Mouse (Mus musculus): ENCODE data around the gene Baz2b. TPM values are rescaled to one million over a fixed set of nuclear protein-coding genes. Genes with fewer than 3 reads are reported as not detected.
A peak's percentile ranks its signal among the peaks of the same experiment; 100 is the strongest.

The Baz2b gene
- total RNA-seq, 2 experiments from 2014 or later, result 74.9 to 76.0 TPM

DNA sequence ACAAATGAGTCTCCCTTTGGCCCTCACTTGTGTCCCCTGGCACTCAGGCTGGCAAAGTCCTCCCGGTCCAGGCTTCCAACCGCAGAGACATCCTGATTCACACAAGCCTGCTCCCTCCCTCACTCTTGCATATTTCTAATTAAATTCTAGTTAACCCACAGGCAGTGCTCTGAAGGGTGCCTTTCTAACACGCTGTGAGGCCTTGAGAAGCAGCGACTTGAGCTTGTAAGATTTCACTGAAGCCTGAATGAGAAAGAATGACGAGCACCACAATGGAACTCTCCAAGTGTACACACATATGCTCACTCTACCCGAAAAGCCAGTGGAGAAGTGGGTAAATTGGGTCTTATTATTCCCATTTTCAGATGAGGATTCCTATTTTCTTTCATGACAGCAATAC, 183.1 kb downstream of the Baz2b start:
- no peak for ATAC-seq (replicated peaks; ENCODE audit: poor library complexity, severe bottlenecking)

DNA sequence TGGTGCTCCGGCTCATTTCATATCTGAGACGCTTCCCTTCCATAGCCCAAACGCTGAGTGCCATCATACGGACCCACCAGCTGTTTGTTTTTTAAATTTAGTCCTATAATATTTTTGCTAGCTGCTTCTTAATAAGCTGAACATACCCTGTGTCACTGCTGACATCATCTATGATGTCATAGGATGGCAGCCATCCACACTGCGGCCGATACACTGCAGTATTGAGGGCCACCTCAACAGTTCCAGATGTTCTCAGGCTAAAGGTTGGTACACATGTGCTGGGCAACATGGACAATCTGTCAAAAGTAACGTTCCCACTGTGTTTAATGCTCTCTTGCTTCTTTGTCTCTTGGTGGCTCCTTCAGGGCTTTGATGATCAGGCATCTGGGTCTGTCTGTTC, 185.9 kb downstream of the Baz2b start:
- ATAC-seq (replicated peaks; ENCODE audit: poor library complexity, severe bottlenecking), result no peak

DNA sequence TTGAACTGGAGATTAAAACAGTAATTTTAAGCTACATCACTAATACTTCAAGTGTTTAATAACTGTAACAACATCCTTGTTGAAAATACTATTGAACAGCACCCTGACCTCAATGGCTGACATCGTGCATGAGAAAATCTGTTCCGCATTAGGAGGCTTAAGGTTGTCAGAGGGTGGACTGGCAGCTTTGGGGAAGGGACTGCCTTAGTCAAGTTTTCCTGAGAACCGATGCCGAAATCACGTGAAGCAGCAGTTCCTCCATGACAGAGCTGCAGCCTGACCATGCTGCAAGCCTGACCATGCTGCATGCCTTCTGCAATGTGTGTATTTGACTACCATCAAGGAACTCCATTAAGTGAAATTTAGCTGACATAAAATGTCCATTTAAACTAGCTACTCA, 188.1 kb downstream of the Baz2b start:
- no peak for ATAC-seq (replicated peaks; ENCODE audit: poor library complexity, severe bottlenecking)

DNA sequence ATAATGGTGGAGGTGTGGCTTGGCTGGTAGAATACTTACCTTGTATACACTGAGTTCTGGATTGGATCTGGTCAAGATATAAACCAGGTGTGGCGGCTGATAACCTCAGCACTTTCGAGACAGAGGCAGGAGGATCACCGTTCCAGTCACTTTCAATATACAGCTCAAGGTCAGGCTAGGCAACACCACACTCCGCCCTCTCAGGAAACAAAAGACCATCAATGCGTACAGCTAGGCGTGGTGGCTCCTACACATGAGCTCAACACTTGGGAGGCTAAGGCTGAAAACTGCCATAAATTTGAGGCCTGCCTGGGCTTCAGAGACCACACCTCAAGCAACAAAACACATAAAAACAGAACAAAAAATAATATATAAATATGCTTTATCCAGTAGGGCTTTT, 188.5 kb downstream of the Baz2b start:
- ATAC-seq (replicated peaks; ENCODE audit: poor library complexity, severe bottlenecking), result no peak

DNA sequence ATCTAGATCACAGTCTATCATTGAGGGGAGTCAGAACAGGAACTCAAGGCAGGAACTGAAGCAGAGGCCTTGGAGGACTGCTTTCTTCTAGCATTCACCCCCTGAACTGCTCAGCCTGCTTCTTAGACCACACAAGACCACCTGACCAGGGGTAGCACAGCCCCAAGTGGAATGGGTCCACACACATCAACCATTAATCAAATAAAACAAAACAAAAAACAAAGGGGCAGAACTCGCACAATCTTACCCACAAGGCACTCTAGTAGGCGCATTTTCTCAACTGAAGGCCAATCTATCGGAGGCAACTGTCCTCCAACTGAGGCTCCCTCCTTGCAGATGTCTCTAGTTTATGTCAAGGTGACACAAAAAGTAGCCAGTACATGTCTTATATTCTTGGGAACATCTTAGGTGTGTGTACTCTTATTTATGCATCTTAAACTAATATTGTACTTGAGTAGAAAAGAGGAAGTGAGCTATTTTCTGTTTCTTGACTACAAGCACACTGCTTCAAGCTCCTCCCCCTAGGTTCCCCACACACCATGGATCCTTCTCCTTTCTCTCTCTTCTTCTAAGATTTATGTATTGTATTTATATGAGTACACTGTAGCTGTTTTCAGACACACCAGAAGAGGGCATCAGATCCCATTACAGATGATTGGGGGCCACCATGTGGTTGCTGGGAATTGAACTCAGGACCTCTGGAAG, 189.9 kb downstream of the Baz2b start:
- peak; percentile 60 for ATAC-seq (replicated peaks; ENCODE audit: poor library complexity, severe bottlenecking)

DNA sequence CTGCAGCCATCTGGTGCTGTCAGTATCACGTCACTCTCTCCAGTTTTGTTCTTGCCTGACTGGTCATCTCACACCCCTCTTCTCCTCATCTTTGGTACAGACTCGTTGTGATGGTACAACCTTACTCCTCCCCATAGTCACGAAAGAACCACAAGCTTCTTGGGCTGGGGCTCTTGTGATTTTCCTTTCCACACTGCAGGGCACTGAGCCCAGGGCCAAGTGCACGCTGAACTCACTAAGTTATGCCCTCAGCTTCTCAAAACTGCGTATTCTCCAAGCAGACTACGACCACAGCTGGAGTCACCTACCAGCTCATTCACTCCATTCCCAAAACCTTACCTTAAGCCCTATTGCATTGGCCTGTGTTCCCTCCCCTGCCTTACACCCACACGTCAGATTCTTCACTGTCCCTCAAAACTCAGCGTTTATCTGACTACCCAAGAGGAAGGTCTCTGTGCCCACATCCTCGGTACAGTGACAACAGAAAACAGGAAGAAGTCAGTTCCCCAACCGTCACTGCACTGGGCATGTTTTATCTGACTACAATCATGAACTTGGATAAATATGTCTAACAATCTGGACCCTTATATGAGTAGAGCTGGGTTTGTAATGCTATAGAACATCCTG, 190.7 kb downstream of the Baz2b start:
- peak; percentile 94 for ATAC-seq (replicated peaks; ENCODE audit: poor library complexity, severe bottlenecking)

DNA sequence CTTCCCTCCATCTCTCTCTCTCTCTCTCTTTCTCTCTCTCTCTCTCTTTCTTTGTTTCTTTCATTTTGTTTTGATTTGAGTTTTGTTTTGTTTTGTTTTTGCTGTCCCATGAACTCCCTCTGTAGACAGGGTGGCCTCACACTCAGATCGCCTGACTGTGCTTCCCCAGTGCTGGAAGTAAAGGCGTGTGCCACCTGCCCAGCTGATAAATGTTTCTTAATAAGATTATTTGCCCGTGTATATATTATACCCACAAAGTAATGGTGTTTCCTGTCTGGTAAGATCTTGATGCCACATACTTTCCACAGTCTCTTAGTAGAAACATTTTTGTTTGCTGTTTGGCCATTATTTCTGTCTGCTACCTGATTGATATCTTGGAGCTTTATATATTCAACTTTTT, 198.1 kb downstream of the Baz2b start:
- ATAC-seq (replicated peaks; ENCODE audit: poor library complexity, severe bottlenecking), result no peak

DNA sequence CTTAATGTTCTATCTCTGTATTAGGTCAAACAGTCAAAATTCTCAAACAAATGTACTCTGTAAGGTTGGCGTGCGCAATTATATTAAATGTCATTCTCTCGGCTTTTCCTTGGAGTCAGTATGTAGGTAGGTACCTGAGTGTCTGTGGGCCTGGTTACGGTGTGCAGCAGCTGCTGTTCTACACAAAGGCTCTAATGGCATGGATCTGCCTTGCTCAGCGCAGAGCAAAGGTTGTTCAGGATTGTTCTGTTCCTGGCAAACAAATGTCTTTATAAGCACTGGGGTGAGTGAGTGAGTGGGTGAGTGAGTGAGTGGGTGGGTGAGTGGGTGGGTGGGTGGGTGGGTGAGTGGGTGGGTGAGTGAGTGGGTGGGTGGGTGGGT, 206.0 kb downstream of the Baz2b start:
- no peak for ATAC-seq (replicated peaks; ENCODE audit: poor library complexity, severe bottlenecking)

DNA sequence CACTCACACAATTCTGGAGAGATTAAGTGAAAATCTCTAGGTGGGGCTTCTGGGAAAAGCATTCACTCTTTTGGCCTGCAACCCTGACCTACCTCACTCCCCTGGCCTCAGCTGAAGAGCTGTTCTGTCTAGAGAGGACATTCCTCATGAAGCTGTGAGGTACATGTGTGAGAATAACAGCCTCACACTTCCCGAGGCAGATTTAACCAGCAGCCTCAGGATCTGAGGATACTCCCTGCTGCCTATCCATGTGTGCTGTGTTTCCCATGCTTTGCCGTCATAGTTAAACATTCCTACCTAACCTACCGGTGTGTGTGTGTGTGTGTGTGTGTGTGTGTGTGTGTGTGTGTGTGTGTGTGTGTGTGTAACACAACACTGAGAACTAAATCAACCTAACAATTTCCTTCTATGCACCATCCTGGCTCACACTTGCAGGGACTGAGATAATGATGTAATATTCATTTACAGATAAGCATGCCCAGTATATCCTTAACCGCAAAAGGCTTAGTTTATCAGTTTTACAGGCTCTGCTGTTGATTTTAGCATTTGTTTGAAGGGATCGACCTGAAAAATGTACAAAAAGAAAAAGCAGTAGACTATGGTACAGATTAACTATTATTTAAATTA, 206.5 kb downstream of the Baz2b start:
- ATAC-seq (replicated peaks; ENCODE audit: poor library complexity, severe bottlenecking), result no peak

DNA sequence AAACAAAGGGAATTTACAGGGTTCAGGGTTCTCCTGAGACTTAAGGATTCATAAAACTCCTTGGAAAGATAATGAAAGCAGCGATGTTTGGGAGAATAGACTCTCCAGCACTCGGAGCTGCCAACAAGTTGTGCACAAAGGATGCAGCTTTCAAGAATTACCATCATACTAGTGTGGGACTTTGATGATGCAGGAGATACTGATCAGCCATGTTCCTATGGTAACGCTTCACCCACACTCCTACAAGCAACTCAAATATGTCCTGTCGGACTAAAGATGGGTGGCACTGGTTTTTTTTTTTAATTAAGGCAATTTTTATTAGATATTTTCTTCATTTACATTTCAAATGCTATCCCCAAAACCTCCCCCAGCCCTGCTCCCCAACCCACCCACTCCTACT, 209.4 kb downstream of the Baz2b start:
- no peak for ATAC-seq (replicated peaks; ENCODE audit: poor library complexity, severe bottlenecking)

DNA sequence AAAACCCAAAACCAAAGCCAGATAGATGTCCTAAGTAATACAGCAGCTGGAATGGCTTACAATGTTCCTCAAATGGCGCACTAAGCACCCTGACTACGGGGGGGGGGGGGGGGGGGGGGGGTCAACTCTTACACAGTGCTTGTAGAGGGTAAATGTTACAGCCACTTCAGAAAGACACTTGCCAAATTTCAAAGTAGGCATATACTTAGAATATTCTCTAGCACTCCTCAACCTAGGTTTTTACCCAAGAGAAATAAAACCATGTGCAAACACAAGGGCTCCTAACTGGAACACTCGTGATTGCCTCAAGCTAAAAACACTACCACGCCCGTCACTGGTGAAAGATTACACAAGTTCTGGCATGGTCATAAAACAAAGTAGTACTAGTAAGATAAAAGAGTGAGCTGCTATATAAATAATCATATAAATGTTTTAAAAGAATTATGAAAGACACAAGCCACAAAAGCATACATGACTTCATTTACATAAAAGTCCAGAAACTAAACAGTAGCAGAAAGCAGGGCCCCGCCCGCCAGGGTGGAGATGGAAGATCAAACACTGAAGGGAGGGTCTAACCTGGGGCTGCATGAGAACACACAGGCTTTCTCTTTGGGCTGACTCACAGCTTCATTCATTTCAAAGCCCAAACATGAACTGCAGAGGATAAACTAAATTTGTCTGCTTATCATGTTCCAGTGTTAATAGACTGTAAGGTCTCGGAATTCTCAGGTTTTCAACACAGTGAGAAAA, 212.0 kb downstream of the Baz2b start:
- ATAC-seq (replicated peaks; ENCODE audit: poor library complexity, severe bottlenecking), result no peak

DNA sequence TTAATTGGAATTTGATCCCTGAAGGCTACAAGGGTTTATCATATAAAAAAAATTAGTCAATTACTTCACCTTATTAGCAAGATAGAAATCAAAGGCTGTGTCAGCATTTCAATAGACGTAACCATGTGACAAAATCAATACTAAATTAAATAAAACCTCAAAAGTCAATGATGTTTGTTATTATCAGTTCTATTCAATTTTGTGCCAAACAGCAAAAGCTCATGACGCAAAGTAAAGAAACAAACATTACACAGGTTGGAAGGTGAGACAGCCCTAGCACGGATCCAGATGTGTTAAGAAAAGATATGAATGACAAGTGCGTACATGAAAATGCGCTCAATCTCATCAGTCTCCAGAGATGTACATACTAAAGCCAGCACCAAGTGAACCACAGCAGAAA, 212.7 kb downstream of the Baz2b start:
- ATAC-seq (replicated peaks; ENCODE audit: poor library complexity, severe bottlenecking), result no peak

DNA sequence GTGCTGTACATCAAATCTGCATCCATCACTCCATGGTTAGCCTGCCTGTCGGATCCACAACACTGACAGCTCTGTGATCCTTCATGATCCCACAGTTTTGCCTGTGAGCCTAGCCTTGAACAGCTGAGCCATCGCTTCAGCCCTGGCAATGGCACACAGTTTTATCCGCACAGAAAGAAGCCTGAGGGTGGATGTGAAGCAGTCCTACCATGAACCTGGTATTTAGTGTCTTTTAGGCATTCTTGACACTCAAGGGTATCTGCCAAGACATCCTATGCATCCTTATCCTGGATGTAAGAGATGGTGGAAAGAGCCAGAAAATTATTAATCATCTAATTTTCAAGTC, 216.5 kb downstream of the Baz2b start:
- ATAC-seq (replicated peaks; ENCODE audit: poor library complexity, severe bottlenecking), result no peak

DNA sequence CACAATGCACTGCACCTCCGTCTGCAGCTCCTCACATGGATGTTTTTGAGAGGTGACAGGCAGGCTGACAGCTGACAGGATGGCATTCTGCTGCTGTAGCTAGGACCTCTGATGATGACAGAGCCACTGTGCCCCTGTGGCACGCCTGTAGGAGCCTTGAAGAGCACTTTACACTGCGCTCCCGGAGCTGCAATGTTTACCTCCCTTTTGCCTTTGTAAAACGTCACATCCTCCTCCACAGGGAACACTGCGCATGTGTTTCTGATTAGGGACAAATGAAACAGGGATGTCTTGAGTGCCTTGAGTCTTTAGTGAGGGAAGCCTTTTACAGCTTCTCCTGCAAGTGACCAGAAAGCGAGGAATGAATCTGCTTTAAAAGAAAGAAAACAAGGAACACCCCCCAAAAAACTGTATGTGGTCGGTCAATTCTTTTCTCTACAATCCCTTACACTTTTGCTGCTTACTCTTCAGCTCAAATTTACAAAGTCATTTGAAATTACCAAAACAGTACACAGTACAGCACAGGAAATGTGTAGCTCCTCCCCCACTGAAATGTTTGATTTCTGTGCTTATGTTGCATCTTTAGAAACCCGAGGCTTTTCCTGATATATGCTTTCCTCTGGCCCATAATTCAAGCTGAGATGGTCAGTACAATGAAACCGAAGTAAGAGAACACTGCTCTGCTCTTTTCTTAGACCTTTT, 217.0 kb downstream of the Baz2b start:
- no peak for ATAC-seq (replicated peaks; ENCODE audit: poor library complexity, severe bottlenecking)

DNA sequence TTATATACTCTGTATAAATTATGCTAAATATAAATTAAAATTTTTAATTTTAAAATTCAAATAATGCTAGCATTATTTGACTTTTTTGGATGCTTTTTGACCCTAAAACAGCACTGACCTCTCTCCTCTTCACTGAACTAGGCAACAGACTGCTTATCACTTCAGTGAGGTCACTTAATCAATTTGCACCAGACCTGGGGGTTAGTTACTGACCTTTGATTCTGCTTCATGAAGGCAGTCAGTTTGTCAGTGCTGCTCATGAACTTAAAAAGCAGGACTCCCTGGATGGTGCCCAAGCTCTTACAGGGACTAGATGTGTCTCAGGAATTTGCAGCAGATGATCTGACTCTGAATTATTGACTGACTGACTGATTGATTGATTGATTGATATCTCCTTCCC, 217.9 kb downstream of the Baz2b start:
- ATAC-seq (replicated peaks; ENCODE audit: poor library complexity, severe bottlenecking), result no peak

DNA sequence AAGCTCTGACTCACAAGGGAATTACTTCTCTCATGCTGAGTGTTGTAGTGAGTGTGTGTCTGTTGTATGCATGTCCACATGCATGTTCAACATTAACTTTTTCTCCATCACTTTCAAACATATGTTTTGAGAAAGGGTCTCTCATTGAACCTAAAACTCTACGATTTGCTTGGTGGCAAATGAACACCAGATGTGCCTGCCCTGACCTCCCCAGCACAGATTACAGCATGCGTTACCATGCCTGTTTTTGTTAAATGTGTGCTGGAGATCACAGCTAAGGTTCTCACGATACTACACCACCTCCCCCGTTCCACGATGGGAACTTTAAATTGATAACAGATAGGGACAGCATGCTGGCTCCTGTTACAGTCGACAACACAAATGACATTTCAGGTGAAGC, 222.1 kb downstream of the Baz2b start:
- ATAC-seq (replicated peaks; ENCODE audit: poor library complexity, severe bottlenecking), result no peak

DNA sequence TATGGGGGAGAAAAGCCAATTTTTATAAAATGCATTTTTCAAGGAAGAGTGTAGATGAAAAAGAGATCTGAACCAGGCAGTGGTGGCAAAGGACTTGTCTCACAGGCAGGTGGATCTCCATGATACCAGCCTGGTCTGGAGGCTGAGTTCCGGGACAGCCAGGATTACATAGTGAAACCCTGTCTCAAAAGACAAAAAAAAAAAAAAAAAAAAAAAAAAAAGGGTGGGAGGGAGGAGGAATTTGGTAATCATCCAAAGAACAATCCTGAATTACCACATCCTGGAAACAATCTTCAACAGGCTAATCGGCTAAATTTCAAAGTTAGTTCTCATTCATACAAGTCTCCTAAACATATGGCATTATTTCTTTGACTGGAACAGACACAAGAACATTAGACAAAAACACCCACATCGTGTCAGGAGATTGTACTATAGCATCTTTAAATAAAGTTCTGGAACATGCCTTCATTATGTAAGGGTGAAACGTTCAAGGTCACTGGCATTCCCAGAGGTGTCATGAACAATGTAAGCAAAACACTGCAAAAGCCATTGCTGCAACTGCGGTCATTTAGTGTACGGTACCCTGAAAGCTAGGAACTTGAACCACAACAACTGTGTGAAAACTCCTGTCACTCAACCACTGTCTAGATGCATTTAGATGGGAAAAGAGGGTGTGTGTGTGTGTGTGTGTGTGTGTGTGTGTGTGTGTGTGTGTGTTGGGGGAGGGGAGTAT, 230.0 kb downstream of the Baz2b start:
- ATAC-seq (replicated peaks; ENCODE audit: poor library complexity, severe bottlenecking), result no peak

DNA sequence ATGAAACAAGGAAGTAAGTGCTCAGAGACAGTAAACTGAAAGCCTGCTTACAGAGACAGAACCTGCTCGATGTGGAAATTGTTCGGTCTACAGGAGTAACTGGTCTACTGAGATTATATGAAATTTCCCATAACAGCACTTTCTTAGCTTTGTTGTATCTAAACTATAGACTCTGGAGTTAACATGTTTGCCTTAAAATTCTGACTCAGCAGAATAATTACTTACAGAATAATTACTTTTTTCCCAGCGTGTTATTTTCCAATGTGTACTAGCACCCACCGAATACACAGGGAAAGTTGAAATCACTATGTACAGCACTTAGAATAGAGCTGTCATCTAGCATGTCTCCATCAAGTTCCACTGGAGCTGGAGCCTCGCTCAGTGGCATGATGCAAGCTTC, 233.0 kb downstream of the Baz2b start:
- ATAC-seq (replicated peaks; ENCODE audit: poor library complexity, severe bottlenecking), result peak; percentile 38; the same call in 1 of the 2 replicates

DNA sequence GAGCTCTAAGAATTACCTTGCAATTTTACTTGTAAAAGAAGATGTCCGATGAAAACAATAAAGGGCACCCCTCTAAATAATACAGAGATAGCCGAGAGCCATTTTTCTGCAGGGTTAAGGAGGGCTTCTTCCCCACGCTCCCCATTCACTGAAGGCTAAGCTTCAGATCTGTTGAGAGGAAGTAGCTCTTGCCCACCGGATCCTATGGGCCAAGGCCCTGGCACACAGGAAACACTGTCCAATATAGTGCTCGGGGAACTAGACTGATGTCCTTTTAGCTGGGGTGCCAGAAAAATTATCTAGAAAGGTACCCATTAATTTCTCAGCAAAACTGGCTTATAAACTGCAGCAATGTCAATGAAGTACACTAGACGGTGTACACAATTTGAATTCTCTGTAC, 233.9 kb downstream of the Baz2b start:
- ATAC-seq (replicated peaks; ENCODE audit: poor library complexity, severe bottlenecking), result peak; percentile 62

DNA sequence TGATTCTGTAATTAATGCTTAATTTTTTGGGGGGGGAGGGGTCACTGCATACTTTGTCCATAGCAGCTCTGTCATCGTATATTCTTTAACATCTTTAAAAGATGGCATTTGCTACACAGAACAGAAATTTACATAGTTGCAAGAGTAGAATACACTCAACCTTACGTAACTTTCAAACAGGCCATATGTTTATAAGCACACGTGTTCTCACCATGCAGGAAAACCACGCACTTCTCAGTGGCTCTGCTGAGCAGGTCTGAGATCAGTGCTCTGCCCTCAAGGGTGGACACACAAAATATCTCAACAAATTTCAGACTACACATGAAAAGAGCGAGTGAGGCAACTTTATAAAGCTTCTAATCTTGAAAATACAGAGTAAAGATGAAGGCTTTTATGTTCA, 235.7 kb downstream of the Baz2b start:
- ATAC-seq (replicated peaks; ENCODE audit: poor library complexity, severe bottlenecking), result peak; percentile 49

Measured in granulocyte monocyte progenitor cell, adult 5-6 weeks (primary cell).